Mouse (Mus musculus) left cerebral cortex, adult 18-20 months (tissue): ENCODE data around the gene Fstl4. TPM values are rescaled to one million over a fixed set of nuclear protein-coding genes. Genes with fewer than 3 reads are reported as not detected.

Source experiments
- DNase-seq, 2 experiments: peaks; one replicate each; pipeline ENCODE4 v3.0.0; 2021 to 2022; ENCODE audit warnings: low spot score in 2 of 2, mixed read lengths in 1 of 2
- total RNA-seq, 2 experiments: library from RNA; stranded (reverse); gene quantifications; 2 replicates each; pipeline ENCODE4 v1.2.3; 2021

Gene Fstl4
- total RNA-seq, 2 experiments from 2014 or later: 30.0 to 36.2 TPM

- DNase-seq: no peak
Measured at GRCm38 (mm10) chr11:53011996-53012505, 247.6 kb downstream of the Fstl4 start.

- DNase-seq: no peak
Measured at GRCm38 (mm10) chr11:53013906-53014305, 249.5 kb downstream of the Fstl4 start.

- no peak for DNase-seq
Measured at GRCm38 (mm10) chr11:53016358-53017021, 252.1 kb downstream of the Fstl4 start.

- no peak for DNase-seq
Measured at GRCm38 (mm10) chr11:53019509-53019908, 255.1 kb downstream of the Fstl4 start.

- DNase-seq: no peak
Measured at GRCm38 (mm10) chr11:53024403-53024802, 260.0 kb downstream of the Fstl4 start.

- no peak for DNase-seq
Measured at GRCm38 (mm10) chr11:53025686-53026085, 261.3 kb downstream of the Fstl4 start.

GRCm38 (mm10) chr11:53028421-53029168 lies 264.2 kb downstream of the Fstl4 start:
- no peak for DNase-seq

- DNase-seq: no peak
Measured at GRCm38 (mm10) chr11:53031777-53032176, 267.3 kb downstream of the Fstl4 start.

GRCm38 (mm10) chr11:53032336-53032735 lies 267.9 kb downstream of the Fstl4 start:
- DNase-seq: peak; percentile 82 to 86

- no peak for DNase-seq
Measured at GRCm38 (mm10) chr11:53035414-53035813, 271.0 kb downstream of the Fstl4 start.

- no peak for DNase-seq
Measured at GRCm38 (mm10) chr11:53046850-53047249, 282.4 kb downstream of the Fstl4 start.

GRCm38 (mm10) chr11:53054151-53054550 lies 289.7 kb downstream of the Fstl4 start:
- no peak for DNase-seq

- no peak for DNase-seq
Measured at GRCm38 (mm10) chr11:53055896-53056295, 291.5 kb downstream of the Fstl4 start.

- no peak for DNase-seq
Measured at GRCm38 (mm10) chr11:53056781-53057180, 292.3 kb downstream of the Fstl4 start.

- no peak for DNase-seq
Measured at GRCm38 (mm10) chr11:53057821-53058553, 293.6 kb downstream of the Fstl4 start.

- DNase-seq: no peak
Measured at GRCm38 (mm10) chr11:53058557-53058956, 294.1 kb downstream of the Fstl4 start.

GRCm38 (mm10) chr11:53067699-53068478 lies 303.5 kb downstream of the Fstl4 start:
- no peak for DNase-seq

GRCm38 (mm10) chr11:53068479-53069065 lies 304.1 kb downstream of the Fstl4 start:
- DNase-seq: no peak

- DNase-seq: no peak
Measured at GRCm38 (mm10) chr11:53069751-53070150, 305.3 kb downstream of the Fstl4 start.

- no peak for DNase-seq
Measured at GRCm38 (mm10) chr11:53071602-53072001, 307.2 kb downstream of the Fstl4 start.

GRCm38 (mm10) chr11:53077641-53078040 lies 313.2 kb downstream of the Fstl4 start:
- DNase-seq: no peak
